Mouse (Mus musculus): ENCODE data around the gene Plekhg5. TPM values are rescaled to one million over a fixed set of nuclear protein-coding genes. Genes with fewer than 3 reads are reported as not detected.
A peak's percentile ranks its signal among the peaks of the same experiment; 100 is the strongest.

Plekhg5 gene
- total and polyA plus RNA-seq, 3 experiments, result 0.05 to 2.1 (median 1.1) TPM

GRCm38 (mm10) chr4:152103025-152103424, 30.7 kb downstream of the Plekhg5 start:
- Histone ChIP-seq H3K9ac (ENCODE audit: insufficient read depth, low read depth) (no peak overlapping the region), H3K4me3 (replicated peaks in 1 of 3; ENCODE audit: low read depth in 2 of 3, low read length in 2 of 3, poor library complexity in 1 of 3) (no peak overlapping the region), H3K36me3 (replicated peaks in 1 of 2; ENCODE audit: control insufficient read depth in 1 of 2, insufficient read depth in 1 of 2, low read length in 1 of 2) (no peaks in the 10 kb centered on the region), H3K4me1 (ENCODE audit: control insufficient read depth in 1 of 2, insufficient read depth in 2 of 2) (peaks cover 0 to 6% of the 10 kb centered on the region in 2 experiments; a peak in 1 of 4 replicates), H3K4me2 (ENCODE audit: insufficient read depth, low read depth, poor library complexity, severe bottlenecking) (no peak overlapping the region), H3K79me2 (replicated peaks; ENCODE audit: control insufficient read depth, extremely low read depth, insufficient read depth, poor library complexity, severe bottlenecking) (no peaks in the 10 kb centered on the region), H3K27ac (ENCODE audit: insufficient read depth, low read depth) (no peak overlapping the region), H3K9me3 (replicated peaks; ENCODE audit: low read length) (no peaks in the 10 kb centered on the region), H3K27me3 (replicated peaks) (peaks cover 67% of the 10 kb centered on the region)
- TF ChIP-seq RAD21 (IDR thresholded peaks at IDR 0.05; ENCODE audit: low read depth, low read length) (peak; percentile 48), CTCF (conservative IDR thresholded peaks at IDR 0.05 in 1 of 2, IDR thresholded peaks at IDR 0.05 in 1 of 2; ENCODE audit: low read depth in 2 of 2, low read length in 2 of 2) (peak; percentile 74 to 85), SMC3 (IDR thresholded peaks at IDR 0.05; ENCODE audit: low read depth, low read length) (peak; percentile 86), ELF1 (IDR thresholded peaks at IDR 0.05; ENCODE audit: low read depth, low read length) (no peak)
- in situ Hi-C loops (cut with MboI; ENCODE audit: low pct_ligation_motif_present, low pct_unique_long_range_greater_than_20kb, low sequenced_read_pairs), result no loop called here
- dilution Hi-C loops (cut with MboI; ENCODE audit: extremely low pct_ligation_motif_present, extremely low pct_unique_long_range_greater_than_20kb, low sequenced_read_pairs), result no loop called here
- peak; percentile 63 for DNase-seq (ENCODE audit: extremely low read depth)

- TF ChIP-seq CTCF (conservative IDR thresholded peaks at IDR 0.05 in 1 of 2, IDR thresholded peaks at IDR 0.05 in 1 of 2; ENCODE audit: low read depth in 2 of 2, low read length in 2 of 2) (peak in 1 of 2 experiments; percentile 31; a peak in 1 of 4 replicates), POLR2AphosphoS2 (IDR thresholded peaks at IDR 0.05; ENCODE audit: low read depth, low read length) (no peak)
- no peaks in the 10 kb centered on the region for H3K9me3 ChIP-seq (replicated peaks; ENCODE audit: low read length)
- in situ Hi-C loops (cut with MboI; ENCODE audit: low pct_ligation_motif_present, low pct_unique_long_range_greater_than_20kb, low sequenced_read_pairs) (no loop called here), dilution Hi-C loops (cut with MboI; ENCODE audit: extremely low pct_ligation_motif_present, extremely low pct_unique_long_range_greater_than_20kb, low sequenced_read_pairs) (no loop called here)
- H3K4me3 ChIP-seq (replicated peaks in 1 of 3; ENCODE audit: low read depth in 2 of 3, low read length in 2 of 3, poor library complexity in 1 of 3), result no peak overlapping the region
- no peaks in the 10 kb centered on the region for H3K79me2 ChIP-seq (replicated peaks; ENCODE audit: control insufficient read depth, extremely low read depth, insufficient read depth, poor library complexity, severe bottlenecking)
- H3K9ac ChIP-seq (ENCODE audit: insufficient read depth, low read depth), result no peak overlapping the region
- H3K36me3 ChIP-seq (replicated peaks in 1 of 2; ENCODE audit: control insufficient read depth in 1 of 2, insufficient read depth in 1 of 2, low read length in 1 of 2), result peaks cover 0 to 3% of the 10 kb centered on the region in 2 experiments
- H3K4me2 ChIP-seq (ENCODE audit: insufficient read depth, low read depth, poor library complexity, severe bottlenecking), result no peak overlapping the region
- DNase-seq (ENCODE audit: extremely low read depth), result no peak
- no peak overlapping the region for H3K27ac ChIP-seq (ENCODE audit: insufficient read depth, low read depth)
- H3K4me1 ChIP-seq (ENCODE audit: control insufficient read depth in 1 of 2, insufficient read depth in 2 of 2), result peaks cover 0 to 6% of the 10 kb centered on the region in 2 experiments; a peak in 1 of 4 replicates
- H3K27me3 ChIP-seq (replicated peaks), result peaks cover 64% of the 10 kb centered on the region
Observed at GRCm38 (mm10) chr4:152106746-152107145, 34.4 kb downstream of the Plekhg5 start.

GRCm38 (mm10) chr4:152107493-152107892, 35.2 kb downstream of the Plekhg5 start:
- in situ Hi-C loops (cut with MboI; ENCODE audit: low pct_ligation_motif_present, low pct_unique_long_range_greater_than_20kb, low sequenced_read_pairs), result no loop called here
- no peak for DNase-seq (ENCODE audit: extremely low read depth)
- Histone ChIP-seq H3K27ac (ENCODE audit: insufficient read depth, low read depth) (no peak overlapping the region), H3K79me2 (replicated peaks; ENCODE audit: control insufficient read depth, extremely low read depth, insufficient read depth, poor library complexity, severe bottlenecking) (no peaks in the 10 kb centered on the region), H3K4me2 (ENCODE audit: insufficient read depth, low read depth, poor library complexity, severe bottlenecking) (no peak overlapping the region), H3K4me3 (replicated peaks in 1 of 3; ENCODE audit: low read depth in 2 of 3, low read length in 2 of 3, poor library complexity in 1 of 3) (no peak overlapping the region), H3K27me3 (replicated peaks) (peaks cover 63% of the 10 kb centered on the region), H3K9ac (ENCODE audit: insufficient read depth, low read depth) (no peak overlapping the region), H3K36me3 (replicated peaks in 1 of 2; ENCODE audit: control insufficient read depth in 1 of 2, insufficient read depth in 1 of 2, low read length in 1 of 2) (peaks cover 0 to 3% of the 10 kb centered on the region in 2 experiments), H3K9me3 (replicated peaks; ENCODE audit: low read length) (no peaks in the 10 kb centered on the region), H3K4me1 (ENCODE audit: control insufficient read depth in 1 of 2, insufficient read depth in 2 of 2) (peaks cover 0 to 12% of the 10 kb centered on the region in 2 experiments; a peak in 1 of 4 replicates)
- dilution Hi-C loops (cut with MboI; ENCODE audit: extremely low pct_ligation_motif_present, extremely low pct_unique_long_range_greater_than_20kb, low sequenced_read_pairs), result no loop called here
- TF ChIP-seq JUN (IDR thresholded peaks at IDR 0.05; ENCODE audit: insufficient read depth, low read depth, low read length) (no peak), MAFK (IDR thresholded peaks at IDR 0.05; ENCODE audit: insufficient replicate concordance, low read length) (no peak), CHD2 (IDR thresholded peaks at IDR 0.05; ENCODE audit: low read length) (no peak), NELFE (IDR thresholded peaks at IDR 0.05; ENCODE audit: low read depth, low read length) (no peak), RCOR1 (conservative IDR thresholded peaks at IDR 0.05; ENCODE audit: low read depth, low read length) (no peak)
